Mouse (Mus musculus) stomach, postnatal 0 days (tissue): Measurements from ENCODE around the gene Mlf2.

Experiments used
- CTCF ChIP-seq: IDR thresholded peaks from 2 replicates; pipeline ENCODE4 v1.5.1; 2016; ENCODE audit warnings: antibody characterized with exemption, low read depth, mild to moderate bottlenecking, moderate library complexity
- EP300 ChIP-seq: optimal IDR thresholded peaks from 2 replicates; pipeline ENCODE3; 2016; ENCODE audit warnings: antibody characterized with exemption

- no peak for TF ChIP-seq EP300
- TF ChIP-seq CTCF = peak; percentile 2; the same call in 1 of the 2 replicates
Observed at GRCm38 (mm10) chr6:124917518-124918330, 13.5 kb upstream of the Mlf2 start.
